Mouse (Mus musculus): ENCODE measurements at regions not wholly inside any gene's neighbourhood (a gene's known extent, or its start where the extent isn't known, plus 50 kb on each side); places are given as distances from the start of the nearest gene placed in this dataset.

DNA sequence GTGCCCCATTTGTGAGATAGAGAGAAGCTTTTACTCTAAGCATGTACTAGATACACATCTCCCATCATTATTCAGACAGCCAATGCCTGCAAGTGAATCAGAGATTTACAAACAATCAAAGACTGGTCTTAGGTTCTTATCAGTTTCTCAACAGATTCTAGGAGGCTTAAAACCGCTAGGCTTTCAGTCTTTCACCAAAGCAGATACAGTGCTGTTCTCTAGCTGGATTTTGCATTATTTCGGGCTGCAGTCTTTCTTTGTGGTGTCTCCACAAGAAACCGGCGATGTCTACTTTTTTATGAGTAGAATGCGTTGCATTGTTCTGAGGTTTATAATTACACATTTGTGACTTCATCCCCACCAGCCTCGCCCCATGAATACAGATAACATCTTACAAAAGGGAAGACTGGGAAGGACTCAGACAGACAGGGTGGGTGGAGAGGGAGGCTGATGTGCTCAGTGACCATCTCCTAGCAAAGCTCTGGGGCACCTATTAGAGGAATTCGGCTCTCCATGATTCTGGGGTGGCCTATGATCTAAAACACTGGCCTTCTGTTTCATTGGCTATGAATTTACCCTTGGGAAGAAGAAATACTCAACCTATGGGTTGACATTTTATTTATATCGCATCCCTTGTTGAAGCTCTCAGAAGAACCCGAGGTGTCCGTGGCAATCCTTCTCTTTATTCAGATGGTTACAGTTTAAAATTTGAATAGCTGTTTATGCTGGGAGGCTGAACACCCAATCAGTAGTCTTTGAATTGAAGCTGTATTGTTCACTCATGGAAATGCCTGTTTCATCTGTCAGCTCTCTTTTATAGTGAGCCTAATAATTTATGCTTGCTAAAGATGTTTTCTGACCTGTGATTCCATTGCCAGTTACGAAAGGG, 343.8 kb downstream of the Tmem161b start:
- no peak for ATAC-seq
- no peak overlapping the region for H3K27ac ChIP-seq (ENCODE audit: low read length)
- WGBS, result 81% methylated on average over 11 of the region's 11 CpGs

DNA sequence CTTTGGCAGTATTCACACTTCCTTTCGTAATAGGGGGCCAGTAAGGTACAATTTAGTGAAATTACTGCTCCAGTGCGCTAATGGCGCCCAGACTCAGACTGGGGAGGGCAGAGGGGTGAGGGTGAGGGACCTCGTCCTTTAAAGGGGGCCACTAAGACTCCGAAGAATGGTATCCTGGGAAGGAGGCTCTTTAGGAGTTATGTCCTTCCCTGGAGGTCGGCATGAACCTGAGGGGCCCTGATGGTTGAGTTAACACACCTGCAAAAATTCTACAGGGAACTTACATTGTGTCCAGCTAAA, 344.4 kb downstream of the Tmem161b start:
- H3K27ac ChIP-seq (ENCODE audit: low read length), result no peak overlapping the region
- no peak overlapping the region for H3K9ac ChIP-seq (ENCODE audit: low read depth, low read length)

More for the DNA sequence above, 343.8 kb downstream of the Tmem161b start:
- Histone ChIP-seq H3K4me2 (ENCODE audit: low read depth, low read length) (no peak overlapping the region), H3K27me3 (replicated peaks; ENCODE audit: control insufficient read depth, insufficient read depth, low read length) (no peaks in the 10 kb centered on the region), H3K4me1 (ENCODE audit: control insufficient read depth, insufficient read depth, low read length) (no peaks in the 10 kb centered on the region), H3K36me3 (ENCODE audit: control insufficient read depth, insufficient read depth, low read length) (no peaks in the 10 kb centered on the region), H3K9ac (ENCODE audit: low read depth, low read length) (no peak overlapping the region), H3K4me3 (ENCODE audit: low read length) (no peak overlapping the region), H3K9me3 (ENCODE audit: control insufficient read depth, low read length) (no peaks in the 10 kb centered on the region)

DNA sequence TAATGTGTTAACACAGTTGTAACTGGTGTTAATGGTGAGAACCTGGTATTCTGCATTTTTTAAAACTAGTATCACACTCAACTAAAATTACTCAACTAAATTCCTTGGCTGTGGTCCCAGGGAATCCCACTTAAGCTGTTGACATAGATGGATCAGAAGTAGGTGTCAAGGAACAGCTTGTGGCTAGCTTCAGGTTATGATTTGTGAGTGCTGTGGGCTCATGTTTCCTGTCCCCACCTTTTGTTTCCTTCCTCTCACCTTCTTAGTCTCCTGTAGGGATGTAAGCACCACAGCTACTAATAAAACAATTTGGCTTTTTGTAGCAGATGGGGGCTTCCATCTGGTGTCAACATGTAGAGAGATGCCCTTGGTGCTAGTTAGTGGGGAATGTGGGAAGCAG, 347.3 kb downstream of the Tmem161b start:
- no peak for ATAC-seq
- Histone ChIP-seq H3K4me1 (ENCODE audit: control insufficient read depth, insufficient read depth, low read length) (no peaks in the 10 kb centered on the region), H3K36me3 (ENCODE audit: control insufficient read depth, insufficient read depth, low read length) (no peaks in the 10 kb centered on the region), H3K27ac (ENCODE audit: low read length) (no peak overlapping the region), H3K27me3 (replicated peaks; ENCODE audit: control insufficient read depth, insufficient read depth, low read length) (no peaks in the 10 kb centered on the region), H3K9ac (ENCODE audit: low read depth, low read length) (no peak overlapping the region), H3K4me3 (ENCODE audit: low read length) (no peak overlapping the region), H3K9me3 (ENCODE audit: control insufficient read depth, low read length) (no peaks in the 10 kb centered on the region), H3K4me2 (ENCODE audit: low read depth, low read length) (no peak overlapping the region)

More for the DNA sequence above, 344.4 kb downstream of the Tmem161b start:
- no peaks in the 10 kb centered on the region for H3K36me3 ChIP-seq (ENCODE audit: control insufficient read depth, insufficient read depth, low read length)
- no peak for ATAC-seq
- no peaks in the 10 kb centered on the region for H3K27me3 ChIP-seq (replicated peaks; ENCODE audit: control insufficient read depth, insufficient read depth, low read length)
- no peak overlapping the region for H3K4me2 ChIP-seq (ENCODE audit: low read depth, low read length)
- H3K4me1 ChIP-seq (ENCODE audit: control insufficient read depth, insufficient read depth, low read length), result no peaks in the 10 kb centered on the region
- H3K9me3 ChIP-seq (ENCODE audit: control insufficient read depth, low read length), result no peaks in the 10 kb centered on the region
- WGBS, result 71% methylated on average over 6 of the region's 6 CpGs
- no peak overlapping the region for H3K4me3 ChIP-seq (ENCODE audit: low read length)

DNA sequence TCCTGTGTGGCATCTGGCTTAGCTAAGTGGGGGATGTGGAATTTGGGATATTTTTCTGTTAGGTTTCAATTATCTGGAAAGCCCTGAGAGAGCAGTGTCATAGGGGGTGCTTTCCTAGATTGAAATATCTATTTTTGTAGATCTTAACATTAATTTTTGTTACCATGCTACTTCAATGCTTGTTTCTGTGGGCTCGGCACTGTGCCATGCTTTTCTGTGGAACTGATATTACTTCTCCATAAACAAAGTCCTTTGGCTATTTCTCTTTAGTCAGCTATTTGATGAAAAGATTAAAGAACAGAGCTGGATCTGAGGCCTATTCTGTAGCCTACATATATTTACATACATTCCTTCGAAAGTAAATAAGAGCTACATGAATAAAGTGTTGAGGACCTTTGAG, 348.1 kb downstream of the Tmem161b start:
- H3K9me3 ChIP-seq (ENCODE audit: control insufficient read depth, low read length), result no peaks in the 10 kb centered on the region
- H3K27ac ChIP-seq (ENCODE audit: low read length), result no peak overlapping the region
- no peak for ATAC-seq
- H3K36me3 ChIP-seq (ENCODE audit: control insufficient read depth, insufficient read depth, low read length), result no peaks in the 10 kb centered on the region
- WGBS, result 72% methylated on average over 2 of the region's 2 CpGs
- no peaks in the 10 kb centered on the region for H3K4me1 ChIP-seq (ENCODE audit: control insufficient read depth, insufficient read depth, low read length)
- H3K27me3 ChIP-seq (replicated peaks; ENCODE audit: control insufficient read depth, insufficient read depth, low read length), result no peaks in the 10 kb centered on the region
- no peak overlapping the region for H3K9ac ChIP-seq (ENCODE audit: low read depth, low read length)
- H3K4me2 ChIP-seq (ENCODE audit: low read depth, low read length), result no peak overlapping the region
- H3K4me3 ChIP-seq (ENCODE audit: low read length), result no peak overlapping the region

DNA sequence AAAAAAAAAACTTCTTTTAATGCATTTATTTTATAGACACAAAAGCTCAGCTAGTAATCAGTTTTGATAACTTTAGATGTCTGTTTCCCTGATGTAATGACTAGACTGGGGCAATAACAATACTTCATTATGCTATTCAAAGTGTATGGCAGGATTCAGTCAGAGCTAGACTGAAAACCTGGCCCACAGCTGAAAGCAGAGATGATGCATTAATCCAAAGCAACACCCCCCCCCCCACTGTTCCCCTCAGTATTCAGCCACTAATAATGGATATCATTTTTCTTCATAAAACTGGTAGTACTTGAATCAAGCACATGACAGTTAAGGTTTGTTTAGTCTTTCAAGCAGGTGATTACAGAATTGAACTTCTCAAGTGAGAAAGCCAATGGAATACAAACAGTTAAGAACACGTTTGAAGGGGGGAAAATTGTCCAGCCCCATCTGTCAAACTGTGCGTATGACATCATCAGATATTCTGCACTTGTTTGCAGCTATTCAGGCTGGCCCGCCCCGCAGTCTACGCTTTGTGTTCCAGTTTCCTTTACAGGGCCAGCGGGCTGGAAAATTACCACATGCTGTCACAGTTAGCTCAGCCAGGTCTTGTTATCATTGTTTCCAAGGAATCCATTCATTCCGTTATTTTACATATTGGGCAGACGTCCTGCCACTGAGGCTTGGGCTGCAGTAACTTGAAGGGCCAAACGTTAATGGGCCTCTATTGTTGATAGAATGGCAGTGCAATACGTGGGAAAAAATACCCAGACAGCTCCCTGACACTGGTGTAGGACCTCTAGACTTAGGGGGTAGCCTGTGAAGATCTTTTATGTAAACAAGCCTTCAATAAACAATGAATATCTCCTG, 349.1 kb downstream of the Tmem161b start:
- Histone ChIP-seq H3K9me3 (ENCODE audit: control insufficient read depth, low read length) (no peaks in the 10 kb centered on the region), H3K27ac (ENCODE audit: low read length) (no peak overlapping the region), H3K4me3 (ENCODE audit: low read length) (no peak overlapping the region), H3K27me3 (replicated peaks; ENCODE audit: control insufficient read depth, insufficient read depth, low read length) (no peaks in the 10 kb centered on the region), H3K4me2 (ENCODE audit: low read depth, low read length) (no peak overlapping the region), H3K36me3 (ENCODE audit: control insufficient read depth, insufficient read depth, low read length) (no peaks in the 10 kb centered on the region), H3K4me1 (ENCODE audit: control insufficient read depth, insufficient read depth, low read length) (no peaks in the 10 kb centered on the region), H3K9ac (ENCODE audit: low read depth, low read length) (no peak overlapping the region)
- no peak for ATAC-seq
- 32% methylated on average over 10 of the region's 10 CpGs for WGBS

DNA sequence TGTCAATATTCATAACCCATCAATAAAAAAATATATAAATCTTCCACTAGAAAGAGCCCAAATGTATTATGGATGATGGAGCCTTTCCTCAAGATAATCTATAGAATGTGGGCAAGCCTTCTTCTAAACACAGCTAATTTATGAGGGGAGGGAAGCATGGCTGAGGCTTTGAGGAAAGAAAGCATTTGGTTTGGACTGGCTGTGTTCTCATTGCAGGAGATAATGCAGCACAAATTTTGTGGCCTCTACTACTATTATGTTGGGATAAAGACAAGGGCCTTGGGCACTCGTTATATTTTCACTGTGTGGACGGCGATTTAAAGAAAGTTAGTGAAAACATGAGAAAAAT, 349.7 kb downstream of the Tmem161b start:
- no peaks in the 10 kb centered on the region for H3K9me3 ChIP-seq (ENCODE audit: control insufficient read depth, low read length)
- H3K27me3 ChIP-seq (replicated peaks; ENCODE audit: control insufficient read depth, insufficient read depth, low read length), result no peaks in the 10 kb centered on the region
- H3K9ac ChIP-seq (ENCODE audit: low read depth, low read length), result no peak overlapping the region
- no peak overlapping the region for H3K27ac ChIP-seq (ENCODE audit: low read length)
- no peak overlapping the region for H3K4me3 ChIP-seq (ENCODE audit: low read length)
- H3K4me2 ChIP-seq (ENCODE audit: low read depth, low read length), result no peak overlapping the region
- no peak for ATAC-seq
- WGBS, result 80% methylated on average over 3 of the region's 3 CpGs
- no peaks in the 10 kb centered on the region for H3K4me1 ChIP-seq (ENCODE audit: control insufficient read depth, insufficient read depth, low read length)
- no peaks in the 10 kb centered on the region for H3K36me3 ChIP-seq (ENCODE audit: control insufficient read depth, insufficient read depth, low read length)

DNA sequence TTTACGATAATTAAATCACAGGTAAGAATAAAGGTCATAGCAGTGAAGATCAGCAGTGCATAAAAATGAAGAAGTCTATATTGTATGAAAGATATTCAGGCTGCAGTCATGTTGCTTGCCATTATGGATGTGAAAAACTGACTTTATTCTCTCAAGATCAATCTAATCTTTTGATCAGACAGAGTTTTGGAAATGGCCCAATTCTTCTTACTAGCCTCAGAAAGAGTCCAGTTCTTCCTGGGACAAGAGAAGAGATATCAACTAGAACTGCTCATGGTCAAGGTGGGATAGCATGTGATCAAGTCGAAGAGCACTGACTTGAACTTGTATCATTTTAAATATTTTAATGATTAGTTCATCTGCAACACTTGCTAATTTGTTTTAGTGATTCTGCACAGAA, 350.1 kb downstream of the Tmem161b start:
- H3K27ac ChIP-seq (ENCODE audit: low read length), result no peak overlapping the region
- H3K9me3 ChIP-seq (ENCODE audit: control insufficient read depth, low read length), result no peaks in the 10 kb centered on the region
- H3K4me1 ChIP-seq (ENCODE audit: control insufficient read depth, insufficient read depth, low read length), result no peaks in the 10 kb centered on the region
- no peak overlapping the region for H3K4me3 ChIP-seq (ENCODE audit: low read length)
- 88% methylated on average over 2 of the region's 2 CpGs for WGBS
- no peak for ATAC-seq
- no peak overlapping the region for H3K4me2 ChIP-seq (ENCODE audit: low read depth, low read length)
- H3K27me3 ChIP-seq (replicated peaks; ENCODE audit: control insufficient read depth, insufficient read depth, low read length), result no peaks in the 10 kb centered on the region
- no peaks in the 10 kb centered on the region for H3K36me3 ChIP-seq (ENCODE audit: control insufficient read depth, insufficient read depth, low read length)
- H3K9ac ChIP-seq (ENCODE audit: low read depth, low read length), result no peak overlapping the region

DNA sequence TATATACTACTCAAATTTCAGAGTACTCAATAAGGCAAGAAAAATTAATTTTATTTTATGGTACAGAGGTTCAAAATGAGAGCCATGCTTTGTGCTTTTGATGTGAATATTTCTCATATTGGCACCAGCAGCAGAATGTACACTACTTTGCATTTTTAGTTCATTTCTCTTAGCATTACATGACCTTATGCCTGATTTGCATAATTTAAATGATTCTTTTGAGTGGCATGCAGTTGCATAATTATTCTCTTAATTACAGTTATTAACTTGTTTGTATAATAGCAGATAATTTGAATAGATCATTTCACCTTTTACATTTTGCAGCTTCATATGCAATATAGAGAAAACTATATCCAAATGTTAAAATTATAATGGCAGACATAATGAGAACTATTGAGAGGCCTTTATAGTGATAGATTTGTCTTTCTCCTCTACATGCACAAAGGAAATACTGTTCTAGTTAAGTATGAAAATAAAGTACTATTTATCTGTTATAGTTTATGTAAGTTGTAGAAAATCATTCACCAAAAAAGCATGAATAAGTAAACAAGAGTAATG, 374.6 kb downstream of the Tmem161b start:
- Histone ChIP-seq H3K9ac (ENCODE audit: low read depth, low read length) (no peak overlapping the region), H3K4me1 (ENCODE audit: control insufficient read depth, insufficient read depth, low read length) (no peaks in the 10 kb centered on the region), H3K4me3 (ENCODE audit: low read length) (no peak overlapping the region), H3K27ac (ENCODE audit: low read length) (no peak overlapping the region), H3K9me3 (ENCODE audit: control insufficient read depth, low read length) (no peaks in the 10 kb centered on the region), H3K27me3 (replicated peaks; ENCODE audit: control insufficient read depth, insufficient read depth, low read length) (no peaks in the 10 kb centered on the region), H3K4me2 (ENCODE audit: low read depth, low read length) (no peak overlapping the region), H3K36me3 (ENCODE audit: control insufficient read depth, insufficient read depth, low read length) (no peaks in the 10 kb centered on the region)
- ATAC-seq, result no peak

DNA sequence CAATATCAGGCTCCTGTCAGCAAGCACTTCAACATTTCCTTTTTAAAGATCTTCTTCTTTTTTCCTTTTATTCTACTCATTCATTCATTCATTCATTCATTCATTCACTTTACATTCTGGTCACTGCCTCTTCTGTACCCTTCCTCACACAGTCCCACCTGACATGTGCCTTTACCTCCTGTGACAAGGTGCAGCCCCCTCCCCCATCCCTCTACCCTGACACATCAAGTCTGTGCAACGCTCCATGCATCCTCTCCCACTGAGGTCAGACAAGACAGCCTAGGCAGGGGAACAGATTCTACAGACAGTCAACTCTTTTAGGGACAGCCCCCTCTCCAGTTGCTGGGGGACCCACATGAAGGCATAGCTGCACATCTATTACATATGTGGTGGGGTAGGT, 380.5 kb downstream of the Tmem161b start:
- Histone ChIP-seq H3K27ac (ENCODE audit: low read length) (no peak overlapping the region), H3K27me3 (replicated peaks; ENCODE audit: control insufficient read depth, insufficient read depth, low read length) (no peaks in the 10 kb centered on the region), H3K4me1 (ENCODE audit: control insufficient read depth, insufficient read depth, low read length) (no peaks in the 10 kb centered on the region), H3K4me2 (ENCODE audit: low read depth, low read length) (no peak overlapping the region), H3K4me3 (ENCODE audit: low read length) (no peak overlapping the region), H3K36me3 (ENCODE audit: control insufficient read depth, insufficient read depth, low read length) (no peaks in the 10 kb centered on the region), H3K9ac (ENCODE audit: low read depth, low read length) (no peak overlapping the region), H3K9me3 (ENCODE audit: control insufficient read depth, low read length) (no peaks in the 10 kb centered on the region)
- 93% methylated on average over 1 of the region's 1 CpGs for WGBS
- no peak for ATAC-seq

All from intestine, embryonic 16.5 days (tissue).